Mouse (Mus musculus): ENCODE results near the gene Gm20605. TPM values are rescaled to one million over a fixed set of nuclear protein-coding genes. Genes with fewer than 3 reads are reported as not detected.
A peak's percentile ranks its signal among the peaks of the same experiment; 100 is the strongest.
"Not testable (repeated sequence)": the region's sequence is repeated elsewhere in the genome, so short reads cannot be mapped to it uniquely, and the experiment has no call there.

The Gm20605 gene
- polyA plus RNA-seq, 1 experiment from 2014 or later: 2.6 TPM

GRCm38 (mm10) chr5:137610548-137611244 lies 18.3 kb upstream of the Gm20605 start:
- H3K9ac ChIP-seq (replicated peaks): peak overlapping the region; percentile 18; the same call in 1 of the 2 replicates

GRCm38 (mm10) chr5:137611245-137611602 lies 17.8 kb upstream of the Gm20605 start:
- DNase-seq: peak; percentile 44

More at GRCm38 (mm10) chr5:137610548-137611244, 18.3 kb upstream of the Gm20605 start:
- WGBS (ENCODE audit: insufficient replicate concordance): 36% methylated on average over 12 of the region's 12 CpGs
- Histone ChIP-seq H3K27me3 (ENCODE audit: insufficient read depth, low read length) (no peaks in the 10 kb centered on the region), H3K9me3 (ENCODE audit: low read length) (no peaks in the 10 kb centered on the region), H3K4me2 (ENCODE audit: low read depth, low read length) (peak overlapping the region; percentile 45), H3K4me3 (ENCODE audit: low read depth, low read length) (no peak overlapping the region), H3K36me3 (replicated peaks; ENCODE audit: insufficient read depth, low read length) (no peaks in the 10 kb centered on the region), H3K4me1 (ENCODE audit: insufficient read depth) (peaks cover 20% of the 10 kb centered on the region), H3K27ac (ENCODE audit: low read depth) (peak overlapping the region; percentile 48; the same call in 1 of the 2 replicates)
- TF ChIP-seq CTCF (IDR thresholded peaks at IDR 0.05; ENCODE audit: low read depth): no peak
- no peak for TF ChIP-seq EP300 (IDR thresholded peaks at IDR 0.05; ENCODE audit: low read depth)
- DNase-seq (peak; percentile 43), ATAC-seq (peak; percentile 26)

GRCm38 (mm10) chr5:137613076-137613475 lies 15.9 kb upstream of the Gm20605 start:
- Histone ChIP-seq H3K27me3 (ENCODE audit: insufficient read depth, low read length) (no peaks in the 10 kb centered on the region), H3K4me2 (ENCODE audit: low read depth, low read length) (no peak overlapping the region), H3K9ac (replicated peaks) (no peak overlapping the region), H3K9me3 (ENCODE audit: low read length) (no peaks in the 10 kb centered on the region), H3K4me1 (ENCODE audit: insufficient read depth) (peaks cover 20% of the 10 kb centered on the region), H3K36me3 (replicated peaks; ENCODE audit: insufficient read depth, low read length) (no peaks in the 10 kb centered on the region), H3K27ac (ENCODE audit: low read depth) (no peak overlapping the region), H3K4me3 (ENCODE audit: low read depth, low read length) (no peak overlapping the region)
- WGBS (ENCODE audit: insufficient replicate concordance): 78% methylated on average over 5 of the region's 5 CpGs
- no peak for TF ChIP-seq CTCF (IDR thresholded peaks at IDR 0.05; ENCODE audit: low read depth)
- no peak for TF ChIP-seq EP300 (IDR thresholded peaks at IDR 0.05; ENCODE audit: low read depth)
- DNase-seq: no peak
- ATAC-seq: no peak

More at GRCm38 (mm10) chr5:137611245-137611602, 17.8 kb upstream of the Gm20605 start:
- Histone ChIP-seq H3K9ac (replicated peaks) (peak overlapping the region; percentile 18), H3K9me3 (ENCODE audit: low read length) (no peaks in the 10 kb centered on the region), H3K4me2 (ENCODE audit: low read depth, low read length) (peak overlapping the region; percentile 45), H3K36me3 (replicated peaks; ENCODE audit: insufficient read depth, low read length) (no peaks in the 10 kb centered on the region), H3K4me1 (ENCODE audit: insufficient read depth) (peaks cover 20% of the 10 kb centered on the region), H3K27ac (ENCODE audit: low read depth) (peak overlapping the region; percentile 48; the same call in 1 of the 2 replicates), H3K4me3 (ENCODE audit: low read depth, low read length) (no peak overlapping the region), H3K27me3 (ENCODE audit: insufficient read depth, low read length) (no peaks in the 10 kb centered on the region)
- 31% methylated on average over 6 of the region's 6 CpGs for WGBS (ENCODE audit: insufficient replicate concordance)
- ATAC-seq: 0 out of 2 replicates have a peak, but pooled peaks have one; percentile 37
- TF ChIP-seq EP300 (IDR thresholded peaks at IDR 0.05; ENCODE audit: low read depth) (no peak), CTCF (IDR thresholded peaks at IDR 0.05; ENCODE audit: low read depth) (no peak)

- Histone ChIP-seq H3K27ac (ENCODE audit: low read depth) (no peak within 1 kb of the TSS), H3K36me3 (replicated peaks; ENCODE audit: insufficient read depth, low read length) (no peaks in the 10 kb centered on the region), H3K9me3 (ENCODE audit: low read length) (no peaks in the 10 kb centered on the region), H3K4me3 (ENCODE audit: low read depth, low read length) (no peak within 1 kb of the TSS), H3K9ac (replicated peaks) (no peak within 1 kb of the TSS), H3K27me3 (ENCODE audit: insufficient read depth, low read length) (no peaks in the 10 kb centered on the region), H3K4me1 (ENCODE audit: insufficient read depth) (peaks cover 20% of the 10 kb centered on the region), H3K4me2 (ENCODE audit: low read depth, low read length) (no peak within 1 kb of the TSS)
- no peak for DNase-seq
- no peak for ATAC-seq
- 63% methylated on average over 11 of the region's 11 CpGs for WGBS (ENCODE audit: insufficient replicate concordance)
- TF ChIP-seq CTCF (IDR thresholded peaks at IDR 0.05; ENCODE audit: low read depth) (no peak), EP300 (IDR thresholded peaks at IDR 0.05; ENCODE audit: low read depth) (no peak)
These were observed 15.4 kb upstream of the Gm20605 start, which contains the start of gene Pcolce for GRCm38 (mm10) chr5:137613550-137613949. Gene Pcolce, minus strand, starts transcription at chr5:137613784.

GRCm38 (mm10) chr5:137614921-137615320 lies 14.1 kb upstream of the Gm20605 start:
- not testable (repeated sequence) for H3K9ac ChIP-seq (replicated peaks); DNase-seq; H3K36me3 ChIP-seq (replicated peaks; ENCODE audit: insufficient read depth, low read length); H3K4me2 ChIP-seq (ENCODE audit: low read depth, low read length); H3K27ac ChIP-seq (ENCODE audit: low read depth); H3K9me3 ChIP-seq (ENCODE audit: low read length); H3K4me3 ChIP-seq (ENCODE audit: low read depth, low read length); H3K27me3 ChIP-seq (ENCODE audit: insufficient read depth, low read length); ATAC-seq
- WGBS (ENCODE audit: insufficient replicate concordance): 82% methylated on average over 2 of the region's 2 CpGs
- peaks cover 16% of the 10 kb centered on the region for H3K4me1 ChIP-seq (ENCODE audit: insufficient read depth)
- 0 out of 2 replicates have a peak, but pooled peaks have one; percentile 8 for TF ChIP-seq CTCF (IDR thresholded peaks at IDR 0.05; ENCODE audit: low read depth)

- no peak overlapping the region for H3K9ac ChIP-seq (replicated peaks)
- no peaks in the 10 kb centered on the region for H3K9me3 ChIP-seq (ENCODE audit: low read length)
- ATAC-seq: peak; percentile 30; the same call in 1 of the 2 replicates
- 72% methylated on average over 7 of the region's 7 CpGs for WGBS (ENCODE audit: insufficient replicate concordance)
- peaks cover 16% of the 10 kb centered on the region for H3K4me1 ChIP-seq (ENCODE audit: insufficient read depth)
- H3K36me3 ChIP-seq (replicated peaks; ENCODE audit: insufficient read depth, low read length): no peaks in the 10 kb centered on the region
- H3K4me2 ChIP-seq (ENCODE audit: low read depth, low read length): no peak overlapping the region
- no peak overlapping the region for H3K4me3 ChIP-seq (ENCODE audit: low read depth, low read length)
- no peak overlapping the region for H3K27ac ChIP-seq (ENCODE audit: low read depth)
- H3K27me3 ChIP-seq (ENCODE audit: insufficient read depth, low read length): no peaks in the 10 kb centered on the region
- DNase-seq: no peak
- no peak for TF ChIP-seq EP300 (IDR thresholded peaks at IDR 0.05; ENCODE audit: low read depth)
- TF ChIP-seq CTCF (IDR thresholded peaks at IDR 0.05; ENCODE audit: low read depth): no peak
These were observed 13.6 kb upstream of the Gm20605 start for GRCm38 (mm10) chr5:137615347-137615746.

Measured in liver, postnatal 0 days (tissue).